Mouse (Mus musculus): ENCODE data around the gene Lce3d. TPM values are rescaled to one million over a fixed set of nuclear protein-coding genes. Genes with fewer than 3 reads are reported as not detected.

Gene Lce3d
- total RNA-seq, 1 experiment: not detected

DNA sequence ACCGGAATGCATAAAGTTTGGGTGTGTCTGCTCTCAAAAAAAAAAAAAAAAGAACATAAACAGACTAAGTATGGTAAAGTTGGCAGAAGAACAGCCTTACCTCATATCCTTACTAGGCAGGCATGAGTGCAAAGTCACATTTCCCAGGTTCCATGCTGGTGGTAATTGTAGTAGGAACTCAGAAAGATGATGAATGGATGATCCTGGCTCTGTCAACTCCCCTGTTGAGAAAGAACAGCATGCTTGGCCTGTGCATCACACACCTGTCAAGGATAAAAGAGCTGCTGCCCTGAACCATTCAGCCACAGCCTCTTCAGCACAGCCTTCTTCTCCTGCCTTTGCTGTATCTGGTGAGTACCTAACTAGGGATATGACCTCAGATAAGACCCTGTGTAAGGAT, 13.0 kb upstream of the Lce3d start, which contains the start of gene Lce3c:
Gene Lce3c (plus strand): TSS at position 301 of the 400 bp plus-strand sequence.
- no peak within 1 kb of the TSS for H3K4me3 ChIP-seq (ENCODE audit: insufficient read depth in 1 of 2, low read depth in 1 of 2, low read length in 2 of 2, poor library complexity in 1 of 2, severe bottlenecking in 1 of 2)
- no peak for DNase-seq (ENCODE audit: low read depth, low spot score)
- H3K36me3 ChIP-seq (ENCODE audit: control insufficient read depth, insufficient read depth, low read length, poor library complexity, severe bottlenecking): no peaks in the 10 kb centered on the region
- no peak for TF ChIP-seq MAFK (IDR thresholded peaks at IDR 0.05; ENCODE audit: insufficient read depth, low read depth, low read length)
- no peak for TF ChIP-seq ZNF384 (IDR thresholded peaks at IDR 0.05; ENCODE audit: low read depth, low read length)
- no peak for TF ChIP-seq HCFC1 (IDR thresholded peaks at IDR 0.05; ENCODE audit: borderline replicate concordance, insufficient read depth, low read length)
- TF ChIP-seq CHD2 (IDR thresholded peaks at IDR 0.05; ENCODE audit: low read depth, low read length): no peak
- no peak for TF ChIP-seq ZC3H11A (IDR thresholded peaks at IDR 0.05; ENCODE audit: borderline replicate concordance, low read depth, low read length)
- H3K4me1 ChIP-seq (ENCODE audit: control insufficient read depth in 2 of 2, insufficient read depth in 2 of 2, low read length in 2 of 2, poor library complexity in 1 of 2): no peaks in the 10 kb centered on the region
- in situ Hi-C loops (cut with MboI; ENCODE audit: low sequenced_read_pairs in 2 of 2, unreplicated experiment in 2 of 2): no loop called here
- H3K9ac ChIP-seq (ENCODE audit: insufficient read depth, low read depth, low read length, poor library complexity, severe bottlenecking): no peak within 1 kb of the TSS
- no peak within 1 kb of the TSS for H3K27ac ChIP-seq (ENCODE audit: insufficient read depth, low read depth, low read length, poor library complexity, severe bottlenecking)
- no peaks in the 10 kb centered on the region for H3K9me3 ChIP-seq (ENCODE audit: control insufficient read depth, insufficient read depth, low read depth, low read length)

DNA sequence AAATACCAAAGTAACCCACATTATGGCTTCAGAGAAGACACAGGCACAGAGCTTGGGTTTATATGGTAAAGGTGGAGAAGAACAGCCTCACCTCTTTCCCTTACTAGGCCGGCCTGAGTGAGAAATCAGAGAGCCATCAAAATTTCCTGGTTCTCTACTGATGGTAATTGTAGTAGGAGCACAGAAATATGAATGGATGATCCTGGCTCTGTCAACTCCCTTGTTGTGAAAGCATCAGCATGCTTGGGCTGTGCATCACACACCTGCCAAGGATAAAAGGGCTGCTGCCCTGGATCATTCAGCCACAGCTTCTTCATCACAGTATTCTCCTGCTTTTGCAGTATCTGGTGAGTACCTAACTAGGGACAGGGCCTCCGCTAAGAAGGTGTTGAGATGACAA, 9.6 kb downstream of the Lce3d start, which contains the start of gene Lce3e:
Gene Lce3e (plus strand): TSS at position 301 of the 400 bp plus-strand sequence.
- no peak within 1 kb of the TSS for H3K4me3 ChIP-seq (ENCODE audit: insufficient read depth in 1 of 2, low read depth in 1 of 2, low read length in 2 of 2, poor library complexity in 1 of 2, severe bottlenecking in 1 of 2)
- H3K9ac ChIP-seq (ENCODE audit: insufficient read depth, low read depth, low read length, poor library complexity, severe bottlenecking): no peak within 1 kb of the TSS
- no peaks in the 10 kb centered on the region for H3K36me3 ChIP-seq (ENCODE audit: control insufficient read depth, insufficient read depth, low read length, poor library complexity, severe bottlenecking)
- no peaks in the 10 kb centered on the region for H3K9me3 ChIP-seq (ENCODE audit: control insufficient read depth, insufficient read depth, low read depth, low read length)
- TF ChIP-seq CHD2 (IDR thresholded peaks at IDR 0.05; ENCODE audit: low read depth, low read length) (no peak), HCFC1 (IDR thresholded peaks at IDR 0.05; ENCODE audit: borderline replicate concordance, insufficient read depth, low read length) (no peak), ZC3H11A (IDR thresholded peaks at IDR 0.05; ENCODE audit: borderline replicate concordance, low read depth, low read length) (no peak), MAFK (IDR thresholded peaks at IDR 0.05; ENCODE audit: insufficient read depth, low read depth, low read length) (no peak), ZNF384 (IDR thresholded peaks at IDR 0.05; ENCODE audit: low read depth, low read length) (no peak)
- H3K4me1 ChIP-seq (ENCODE audit: control insufficient read depth in 2 of 2, insufficient read depth in 2 of 2, low read length in 2 of 2, poor library complexity in 1 of 2): no peaks in the 10 kb centered on the region
- in situ Hi-C loops (cut with MboI; ENCODE audit: low sequenced_read_pairs in 2 of 2, unreplicated experiment in 2 of 2): no loop called here
- H3K27ac ChIP-seq (ENCODE audit: insufficient read depth, low read depth, low read length, poor library complexity, severe bottlenecking): no peak within 1 kb of the TSS
- DNase-seq (ENCODE audit: low read depth, low spot score): no peak

DNA sequence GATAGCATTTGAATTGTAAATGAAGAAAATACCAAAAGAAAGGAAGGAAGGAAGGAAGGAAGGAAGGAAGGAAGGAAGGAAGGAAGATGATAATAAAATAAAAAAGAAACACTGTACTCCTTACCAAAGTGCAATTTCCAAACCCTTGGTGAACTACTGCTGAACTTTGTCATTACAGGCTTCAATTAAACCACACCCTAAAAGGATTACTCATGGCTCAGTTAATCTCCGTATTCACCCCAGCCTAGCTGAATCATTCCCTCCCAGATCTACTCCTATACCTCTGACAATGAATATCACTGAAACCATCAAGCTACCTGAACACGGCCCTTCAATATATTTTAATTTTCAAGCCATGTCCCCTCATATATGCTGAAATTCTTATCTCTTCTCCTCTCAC, 21.3 kb downstream of the Lce3d start:
- in situ Hi-C loops (cut with MboI; ENCODE audit: low sequenced_read_pairs in 2 of 2, unreplicated experiment in 2 of 2): no loop called here
- no peak for TF ChIP-seq ZC3H11A (IDR thresholded peaks at IDR 0.05; ENCODE audit: borderline replicate concordance, low read depth, low read length)
- TF ChIP-seq ZNF384 (IDR thresholded peaks at IDR 0.05; ENCODE audit: low read depth, low read length): no peak
- TF ChIP-seq MAFK (IDR thresholded peaks at IDR 0.05; ENCODE audit: insufficient read depth, low read depth, low read length): no peak
- no peak for TF ChIP-seq HCFC1 (IDR thresholded peaks at IDR 0.05; ENCODE audit: borderline replicate concordance, insufficient read depth, low read length)
- no peak for TF ChIP-seq CHD2 (IDR thresholded peaks at IDR 0.05; ENCODE audit: low read depth, low read length)
- Histone ChIP-seq H3K9me3 (ENCODE audit: control insufficient read depth, insufficient read depth, low read depth, low read length) (no peaks in the 10 kb centered on the region), H3K4me1 (ENCODE audit: control insufficient read depth in 2 of 2, insufficient read depth in 2 of 2, low read length in 2 of 2, poor library complexity in 1 of 2) (no peaks in the 10 kb centered on the region), H3K9ac (ENCODE audit: insufficient read depth, low read depth, low read length, poor library complexity, severe bottlenecking) (no peak overlapping the region), H3K36me3 (ENCODE audit: control insufficient read depth, insufficient read depth, low read length, poor library complexity, severe bottlenecking) (no peaks in the 10 kb centered on the region), H3K27ac (ENCODE audit: insufficient read depth, low read depth, low read length, poor library complexity, severe bottlenecking) (no peak overlapping the region), H3K4me3 (ENCODE audit: insufficient read depth in 1 of 2, low read depth in 1 of 2, low read length in 2 of 2, poor library complexity in 1 of 2, severe bottlenecking in 1 of 2) (no peak overlapping the region)
- DNase-seq (ENCODE audit: low read depth, low spot score): no peak

DNA sequence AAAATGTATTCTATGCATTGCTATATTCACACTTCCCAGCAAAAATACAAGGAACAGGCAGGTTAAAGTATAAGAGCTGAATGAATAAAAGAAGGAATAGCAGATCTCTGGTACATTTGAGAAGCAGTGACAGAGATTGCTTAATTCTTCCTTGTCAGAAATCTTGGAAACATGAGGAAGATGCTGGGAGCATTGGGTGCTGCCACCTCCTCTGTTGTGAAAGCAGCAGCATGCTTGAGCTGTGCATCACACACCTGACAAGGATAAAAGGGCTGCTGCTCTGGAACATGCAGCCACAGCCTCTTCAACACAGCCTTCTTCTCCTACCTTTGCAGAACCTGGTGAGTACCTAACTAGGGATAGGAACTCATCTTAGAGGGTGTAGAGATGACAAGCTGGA, 34.7 kb downstream of the Lce3d start, which contains the start of gene Lce3f:
Gene Lce3f (plus strand): TSS at position 301 of the 400 bp plus-strand sequence.
- no peak for TF ChIP-seq ZC3H11A (IDR thresholded peaks at IDR 0.05; ENCODE audit: borderline replicate concordance, low read depth, low read length)
- TF ChIP-seq MAFK (IDR thresholded peaks at IDR 0.05; ENCODE audit: insufficient read depth, low read depth, low read length): no peak
- TF ChIP-seq ZNF384 (IDR thresholded peaks at IDR 0.05; ENCODE audit: low read depth, low read length): no peak
- no peak for TF ChIP-seq CHD2 (IDR thresholded peaks at IDR 0.05; ENCODE audit: low read depth, low read length)
- no peak for TF ChIP-seq HCFC1 (IDR thresholded peaks at IDR 0.05; ENCODE audit: borderline replicate concordance, insufficient read depth, low read length)
- H3K9me3 ChIP-seq (ENCODE audit: control insufficient read depth, insufficient read depth, low read depth, low read length): no peaks in the 10 kb centered on the region
- no peak within 1 kb of the TSS for H3K4me3 ChIP-seq (ENCODE audit: insufficient read depth in 1 of 2, low read depth in 1 of 2, low read length in 2 of 2, poor library complexity in 1 of 2, severe bottlenecking in 1 of 2)
- H3K4me1 ChIP-seq (ENCODE audit: control insufficient read depth in 2 of 2, insufficient read depth in 2 of 2, low read length in 2 of 2, poor library complexity in 1 of 2): no peaks in the 10 kb centered on the region
- no peak within 1 kb of the TSS for H3K27ac ChIP-seq (ENCODE audit: insufficient read depth, low read depth, low read length, poor library complexity, severe bottlenecking)
- no peak within 1 kb of the TSS for H3K9ac ChIP-seq (ENCODE audit: insufficient read depth, low read depth, low read length, poor library complexity, severe bottlenecking)
- in situ Hi-C loops (cut with MboI; ENCODE audit: low sequenced_read_pairs in 2 of 2, unreplicated experiment in 2 of 2): no loop called here
- no peaks in the 10 kb centered on the region for H3K36me3 ChIP-seq (ENCODE audit: control insufficient read depth, insufficient read depth, low read length, poor library complexity, severe bottlenecking)
- DNase-seq (ENCODE audit: low read depth, low spot score): no peak

DNA sequence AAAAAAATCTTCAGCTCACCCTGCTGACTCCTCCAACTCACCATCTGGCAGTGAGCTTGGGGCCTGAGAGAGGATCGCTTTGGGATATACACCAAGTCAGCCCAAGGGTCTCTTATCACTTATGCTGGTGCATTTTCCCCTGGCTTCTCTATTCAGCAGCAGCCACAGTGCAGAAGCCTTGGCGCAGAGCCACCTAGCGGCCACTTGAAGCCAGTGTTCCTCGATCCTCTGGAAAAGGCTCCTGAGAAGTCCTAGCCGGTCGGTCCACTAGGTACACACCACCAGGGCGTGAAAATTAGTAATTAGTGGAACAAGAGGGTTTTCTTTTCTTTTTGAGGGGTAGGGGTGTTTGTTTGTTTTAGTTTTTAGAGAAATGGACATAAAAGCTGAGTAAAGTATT, 41.5 kb downstream of the Lce3d start:
- no peak overlapping the region for H3K9ac ChIP-seq (ENCODE audit: insufficient read depth, low read depth, low read length, poor library complexity, severe bottlenecking)
- H3K36me3 ChIP-seq (ENCODE audit: control insufficient read depth, insufficient read depth, low read length, poor library complexity, severe bottlenecking): no peaks in the 10 kb centered on the region
- no peak overlapping the region for H3K27ac ChIP-seq (ENCODE audit: insufficient read depth, low read depth, low read length, poor library complexity, severe bottlenecking)
- in situ Hi-C loops (cut with MboI; ENCODE audit: low sequenced_read_pairs in 2 of 2, unreplicated experiment in 2 of 2): no loop called here
- TF ChIP-seq ZNF384 (IDR thresholded peaks at IDR 0.05; ENCODE audit: low read depth, low read length): no peak
- no peak for TF ChIP-seq ZC3H11A (IDR thresholded peaks at IDR 0.05; ENCODE audit: borderline replicate concordance, low read depth, low read length)
- no peak for TF ChIP-seq HCFC1 (IDR thresholded peaks at IDR 0.05; ENCODE audit: borderline replicate concordance, insufficient read depth, low read length)
- TF ChIP-seq CHD2 (IDR thresholded peaks at IDR 0.05; ENCODE audit: low read depth, low read length): no peak
- no peak for TF ChIP-seq MAFK (IDR thresholded peaks at IDR 0.05; ENCODE audit: insufficient read depth, low read depth, low read length)
- no peak overlapping the region for H3K4me3 ChIP-seq (ENCODE audit: insufficient read depth in 1 of 2, low read depth in 1 of 2, low read length in 2 of 2, poor library complexity in 1 of 2, severe bottlenecking in 1 of 2)
- no peak for DNase-seq (ENCODE audit: low read depth, low spot score)
- no peaks in the 10 kb centered on the region for H3K4me1 ChIP-seq (ENCODE audit: control insufficient read depth in 2 of 2, insufficient read depth in 2 of 2, low read length in 2 of 2, poor library complexity in 1 of 2)
- H3K9me3 ChIP-seq (ENCODE audit: control insufficient read depth, insufficient read depth, low read depth, low read length): no peaks in the 10 kb centered on the region
